Mouse (Mus musculus) forebrain, embryonic 11.5 days (tissue): ENCODE measurements at regions not wholly inside any gene's neighbourhood (a gene's known extent, or its start where the extent isn't known, plus 50 kb on each side); places are given as distances from the start of the nearest gene placed in this dataset.
A peak's percentile ranks its signal among the peaks of the same experiment; 100 is the strongest.

ENCODE experiments used
- ATAC-seq: fragments of 200-750 bp; cut with Nextera tagmentation; replicated peaks from 2 replicates; pipeline ENCODE4 v1.8.0; 2017; ENCODE audit warnings: moderate TSS enrichment; ENCODE audit not compliant: low FRiP score
- DNase-seq: peaks from one replicate; pipeline ENCODE4 v3.0.0-alpha.2; 2017; ENCODE audit warnings: low spot score
- H3K27ac ChIP-seq: fragments of 300-500 bp; sonication (generic); 2 replicates; pipeline ENCODE4 v1.5.1; 2014; ENCODE audit warnings: low read depth, low read length
- H3K27me3 ChIP-seq: fragments of 300-500 bp; sonication (generic); 2 replicates; pipeline ENCODE4 v1.6.1; 2014; ENCODE audit warnings: mild to moderate bottlenecking, low read length, mixed read lengths; ENCODE audit not compliant: control insufficient read depth, insufficient read depth
- H3K36me3 ChIP-seq: fragments of 300-500 bp; sonication (generic); 2 replicates; pipeline ENCODE4 v1.6.1; 2014; ENCODE audit warnings: mild to moderate bottlenecking, low read length, moderate library complexity, mixed read lengths; ENCODE audit not compliant: control insufficient read depth, insufficient read depth
- H3K4me1 ChIP-seq: fragments of 300-500 bp; sonication (generic); replicated peaks from 2 replicates; pipeline ENCODE4 v1.6.1; 2014; ENCODE audit warnings: low read length, mixed read lengths; ENCODE audit not compliant: control insufficient read depth, insufficient read depth
- H3K4me2 ChIP-seq: fragments of 300-500 bp; sonication (generic); 2 replicates; pipeline ENCODE4 v1.6.1; 2014; ENCODE audit warnings: low read depth, mild to moderate bottlenecking, low read length, moderate library complexity, mixed read lengths; ENCODE audit not compliant: severe bottlenecking
- H3K4me3 ChIP-seq: fragments of 300-500 bp; sonication (generic); 2 replicates; pipeline ENCODE4 v1.5.1; 2014; ENCODE audit warnings: low read depth, low read length
- H3K9ac ChIP-seq: fragments of 300-500 bp; sonication (generic); 2 replicates; pipeline ENCODE4 v1.6.1; 2014; ENCODE audit warnings: low read length
- H3K9me3 ChIP-seq: fragments of 300-500 bp; sonication (generic); 2 replicates; pipeline ENCODE4 v1.6.1; 2016; ENCODE audit warnings: low read length, mixed read lengths; ENCODE audit not compliant: control insufficient read depth
- WGBS: fragments of 180-500 bp; shearing (Covaris S2); extraction: QIAGEN DNeasy Blood & Tissue Kit; methylation state at CpG from one replicate; pipeline ENCODE4 v1.1.7; 2014; 5-methylcytosine and 5-hydroxymethylcytosine counted together

DNA sequence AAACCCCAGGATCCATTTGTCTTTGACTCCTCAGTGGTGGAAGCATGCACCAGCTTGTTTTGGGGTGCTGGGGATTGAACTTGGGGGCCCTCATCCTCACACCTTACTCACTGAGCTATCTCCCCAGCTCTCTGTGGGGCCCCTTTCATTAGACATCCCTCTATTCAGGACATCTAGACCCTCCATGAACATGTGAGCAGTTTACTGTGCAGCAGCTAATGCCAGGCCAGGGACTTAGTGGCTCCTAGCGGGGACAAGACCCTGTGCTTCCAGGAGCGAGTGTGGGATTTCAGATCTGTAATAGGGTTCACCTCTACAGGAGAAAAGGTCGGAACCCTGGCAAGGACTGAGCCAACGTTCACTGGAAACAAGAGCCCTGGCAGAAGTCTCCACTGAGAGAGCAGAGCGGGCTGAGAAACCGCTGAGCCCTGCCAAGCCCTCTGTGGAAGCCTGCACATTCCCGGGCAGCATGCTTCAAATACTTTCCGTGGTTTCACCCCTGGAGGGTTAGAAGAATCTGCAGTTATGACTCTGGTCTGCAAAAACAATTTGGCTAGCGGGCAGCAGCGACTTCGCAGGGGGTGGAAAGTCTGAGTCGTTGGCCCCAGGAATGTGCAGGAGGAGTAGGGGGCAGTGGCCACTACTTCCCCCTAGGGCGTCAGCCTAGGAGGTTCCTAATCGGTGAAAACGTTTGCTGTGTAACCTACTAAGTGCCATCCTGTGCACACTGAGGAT is 125.6 kb downstream of the Smad6 start:
- 56% methylated on average over 15 of the region's 15 CpGs for WGBS
- Histone ChIP-seq H3K27ac (no peak overlapping the region), H3K27me3 (no peaks in the 10 kb centered on the region), H3K4me1 (no peaks in the 10 kb centered on the region), H3K9ac (no peak overlapping the region), H3K9me3 (no peaks in the 10 kb centered on the region), H3K4me3 (no peak overlapping the region), H3K4me2 (no peak overlapping the region), H3K36me3 (no peaks in the 10 kb centered on the region)
- no peak for ATAC-seq
- DNase-seq = no peak

GRCm38 (mm10) chr9:63892235-63892971 is 129.5 kb downstream of the Smad6 start:
- H3K36me3 ChIP-seq = no peaks in the 10 kb centered on the region
- no peaks in the 10 kb centered on the region for H3K9me3 ChIP-seq
- H3K4me3 ChIP-seq = no peak overlapping the region
- H3K27ac ChIP-seq = no peak overlapping the region
- DNase-seq (no peak), ATAC-seq (no peak)
- no peaks in the 10 kb centered on the region for H3K27me3 ChIP-seq
- 0 out of 2 replicates have a peak, but pooled peaks cover 2% of the 10 kb centered on the region for H3K4me1 ChIP-seq
- WGBS = 88% methylated on average over 17 of the region's 17 CpGs
- no peak overlapping the region for H3K9ac ChIP-seq
- H3K4me2 ChIP-seq = no peak overlapping the region

GRCm38 (mm10) chr9:63890717-63891116 is 131.1 kb downstream of the Smad6 start:
- Histone ChIP-seq H3K9me3 (no peaks in the 10 kb centered on the region), H3K9ac (no peak overlapping the region), H3K27ac (no peak overlapping the region), H3K4me1 (0 out of 2 replicates have a peak, but pooled peaks cover 2% of the 10 kb centered on the region), H3K36me3 (no peaks in the 10 kb centered on the region), H3K4me3 (no peak overlapping the region), H3K27me3 (no peaks in the 10 kb centered on the region), H3K4me2 (no peak overlapping the region)
- no peak for DNase-seq
- no peak for ATAC-seq
- 76% methylated on average over 5 of the region's 5 CpGs for WGBS

- no peak overlapping the region for H3K4me3 ChIP-seq
- H3K9ac ChIP-seq = no peak overlapping the region
- DNase-seq = no peak
- no peaks in the 10 kb centered on the region for H3K27me3 ChIP-seq
- 0 out of 2 replicates have a peak, but pooled peaks cover 2% of the 10 kb centered on the region for H3K4me1 ChIP-seq
- whole genome bisulfite sequencing = 72% methylated on average over 6 of the region's 6 CpGs
- no peaks in the 10 kb centered on the region for H3K36me3 ChIP-seq
- ATAC-seq = no peak
- H3K9me3 ChIP-seq = no peaks in the 10 kb centered on the region
- H3K27ac ChIP-seq = no peak overlapping the region
- H3K4me2 ChIP-seq = no peak overlapping the region
Observed at GRCm38 (mm10) chr9:63889570-63889969, 131.8 kb upstream of the Smad3 start.

GRCm38 (mm10) chr9:63884971-63885370 is 127.2 kb upstream of the Smad3 start:
- Histone ChIP-seq H3K9me3 (no peaks in the 10 kb centered on the region), H3K27ac (no peak overlapping the region), H3K4me3 (no peak overlapping the region), H3K9ac (no peak overlapping the region), H3K27me3 (no peaks in the 10 kb centered on the region), H3K4me2 (no peak overlapping the region), H3K4me1 (peaks cover 13% of the 10 kb centered on the region), H3K36me3 (no peaks in the 10 kb centered on the region)
- peak; percentile 33 for DNase-seq
- 96% methylated on average over 2 of the region's 2 CpGs for WGBS
- ATAC-seq = no peak

DNA sequence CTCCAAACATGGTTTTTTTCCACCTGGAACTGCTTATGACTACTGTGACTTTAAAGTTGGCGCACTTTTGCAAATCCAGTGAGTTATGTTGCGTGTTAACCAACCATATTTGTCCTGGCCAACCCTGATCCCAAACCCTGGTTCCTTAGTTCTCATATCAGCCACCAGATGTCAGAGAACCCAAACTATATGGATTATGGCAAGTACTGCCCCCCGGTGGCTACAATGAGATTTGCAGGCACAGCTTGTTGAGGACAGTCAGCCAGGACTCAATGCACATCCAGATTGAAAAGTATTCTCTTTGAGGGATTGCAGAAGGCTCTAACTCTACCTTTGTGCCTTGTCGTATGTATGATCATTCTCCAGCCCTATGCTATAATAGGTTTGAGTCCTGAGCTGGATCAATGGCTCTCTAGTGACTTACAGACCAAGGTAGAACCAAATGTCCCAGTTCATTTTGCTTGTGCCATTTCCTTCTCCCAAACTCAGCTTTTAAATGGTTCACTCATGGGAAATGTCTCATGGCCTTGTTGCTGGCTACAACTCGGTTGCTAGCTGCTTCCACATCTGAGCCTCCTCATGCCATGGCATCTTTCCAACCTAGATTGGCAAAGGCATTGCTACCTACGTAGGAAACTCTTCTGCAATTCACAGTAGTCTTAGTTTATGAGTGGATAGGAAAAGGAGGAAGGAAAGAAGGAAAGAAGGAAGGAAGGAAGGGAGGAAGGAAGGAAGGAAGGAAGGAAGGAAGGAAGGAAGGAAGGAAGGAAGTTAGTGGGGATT is 126.1 kb upstream of the Smad3 start:
- no peak overlapping the region for H3K27ac ChIP-seq
- no peak for DNase-seq
- no peaks in the 10 kb centered on the region for H3K27me3 ChIP-seq
- no peak overlapping the region for H3K4me2 ChIP-seq
- no peaks in the 10 kb centered on the region for H3K9me3 ChIP-seq
- H3K4me3 ChIP-seq = no peak overlapping the region
- WGBS = 78% methylated on average over 6 of the region's 6 CpGs
- no peak overlapping the region for H3K9ac ChIP-seq
- H3K36me3 ChIP-seq = no peaks in the 10 kb centered on the region
- no peak for ATAC-seq
- peaks cover 14% of the 10 kb centered on the region for H3K4me1 ChIP-seq

DNA sequence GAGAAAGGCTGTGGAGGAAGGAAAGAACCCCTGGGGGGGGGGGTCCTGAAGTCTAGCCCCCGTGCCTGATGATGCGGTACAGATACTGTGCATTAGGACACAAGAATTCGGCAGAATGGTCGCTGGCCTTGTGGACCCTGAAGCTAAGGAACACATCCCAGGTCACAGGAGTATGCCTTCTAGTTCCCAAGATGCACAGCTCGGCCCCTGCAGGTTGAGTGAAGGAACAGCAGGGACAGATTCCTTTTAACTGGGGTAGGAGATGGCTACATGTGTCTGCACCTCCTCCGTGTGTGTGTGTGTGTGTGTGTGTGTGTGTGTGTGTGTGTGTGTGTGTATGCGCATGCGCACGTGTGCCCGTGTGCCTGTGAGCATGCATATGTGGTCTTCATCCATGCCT is 123.9 kb upstream of the Smad3 start:
- ATAC-seq = no peak
- no peak overlapping the region for H3K27ac ChIP-seq

DNA sequence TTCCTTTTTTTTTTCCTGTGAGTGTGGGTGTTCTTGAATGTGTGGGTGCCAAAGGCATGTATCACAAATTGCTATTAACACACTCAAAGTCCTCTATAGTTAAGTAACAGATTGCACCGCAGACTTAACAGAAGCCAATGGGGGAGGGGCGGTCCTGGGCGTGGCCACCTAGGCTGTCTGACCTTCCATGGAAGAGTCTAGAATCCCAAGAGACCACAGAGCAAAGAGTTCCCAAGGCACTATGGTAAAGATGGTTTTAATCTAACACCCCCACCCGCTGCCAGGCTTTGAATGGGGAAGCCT is 123.4 kb upstream of the Smad3 start:
- ATAC-seq (no peak), DNase-seq (no peak)
- Histone ChIP-seq H3K4me3 (no peak overlapping the region), H3K27me3 (no peaks in the 10 kb centered on the region), H3K27ac (no peak overlapping the region), H3K4me1 (peaks cover 16% of the 10 kb centered on the region), H3K9ac (no peak overlapping the region), H3K4me2 (peak overlapping the region; percentile 39; the same call in 1 of the 2 replicates), H3K9me3 (no peaks in the 10 kb centered on the region), H3K36me3 (no peaks in the 10 kb centered on the region)
- WGBS = 58% methylated on average over 4 of the region's 4 CpGs

More for the DNA sequence above, 123.9 kb upstream of the Smad3 start:
- Histone ChIP-seq H3K4me3 (no peak overlapping the region), H3K9ac (no peak overlapping the region), H3K36me3 (no peaks in the 10 kb centered on the region), H3K4me2 (no peak overlapping the region), H3K4me1 (peaks cover 16% of the 10 kb centered on the region), H3K9me3 (no peaks in the 10 kb centered on the region), H3K27me3 (no peaks in the 10 kb centered on the region)
- no peak for DNase-seq
- 84% methylated on average over 10 of the region's 10 CpGs for WGBS
